Mouse (Mus musculus): Measurements from ENCODE around the gene Olfr291.

The Olfr291 gene

DNA sequence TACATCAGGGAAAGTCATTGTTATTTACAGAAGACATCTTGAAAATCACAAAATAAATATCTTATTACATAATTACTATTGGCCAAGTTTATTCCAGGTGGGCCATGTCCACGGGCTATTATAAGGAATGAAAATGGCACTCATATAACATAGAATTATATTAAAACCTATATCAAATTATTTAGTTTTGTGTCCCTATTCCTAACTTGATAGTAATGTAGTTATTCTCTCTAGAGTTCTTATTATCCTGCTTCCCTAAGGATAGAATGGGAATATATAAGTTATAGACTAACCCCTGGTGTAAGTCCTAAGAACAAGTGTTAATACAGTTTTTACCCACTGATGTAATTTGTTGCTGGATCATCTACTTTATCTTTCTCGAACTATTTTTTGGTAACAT, at the start of gene Olfr291:
Olfr291 (plus strand) TSS at position 301 of the 400 bp plus-strand sequence.
- no peak for DNase-seq

DNA sequence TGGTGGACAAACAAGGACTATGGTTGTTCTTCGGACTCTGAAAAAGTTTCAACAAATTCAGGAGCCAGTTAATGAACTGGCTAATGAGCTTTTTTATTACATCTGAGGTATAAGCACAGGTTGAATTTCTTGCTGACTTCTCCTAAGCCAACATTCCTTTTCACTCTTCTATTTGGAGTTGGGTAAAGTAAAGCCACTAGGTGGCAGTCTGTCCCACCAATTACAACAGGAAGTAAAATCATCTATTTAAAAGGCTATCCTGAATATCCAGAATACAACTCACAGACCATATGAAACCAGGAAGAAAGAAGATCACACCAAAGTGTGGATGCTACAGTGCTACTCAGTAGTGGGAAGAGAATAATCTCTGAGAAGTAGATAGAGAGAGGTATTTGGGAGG, 48.1 kb upstream of the Olfr291 start:
- peak; percentile 22 for DNase-seq

DNA sequence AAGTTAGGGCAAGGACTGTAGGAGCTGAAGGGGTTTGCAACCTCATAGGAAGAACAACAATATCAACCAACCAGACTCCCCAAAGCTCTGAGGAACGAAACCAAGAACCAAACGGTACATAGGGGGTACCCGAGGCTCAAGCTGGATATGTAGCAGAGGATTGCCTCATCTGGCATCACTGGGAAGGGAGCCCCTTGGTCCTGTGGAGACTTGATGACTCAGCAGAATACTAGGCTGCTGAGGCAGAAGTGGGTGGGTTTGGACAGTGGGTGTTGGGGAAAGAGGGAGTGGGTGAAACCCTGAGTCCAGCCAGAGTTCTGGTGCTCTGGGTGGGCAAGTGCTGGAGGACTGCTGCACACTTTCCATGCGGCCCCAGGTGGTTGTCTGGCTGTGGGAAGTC, 47.2 kb upstream of the Olfr291 start:
- DNase-seq, result no peak

DNA sequence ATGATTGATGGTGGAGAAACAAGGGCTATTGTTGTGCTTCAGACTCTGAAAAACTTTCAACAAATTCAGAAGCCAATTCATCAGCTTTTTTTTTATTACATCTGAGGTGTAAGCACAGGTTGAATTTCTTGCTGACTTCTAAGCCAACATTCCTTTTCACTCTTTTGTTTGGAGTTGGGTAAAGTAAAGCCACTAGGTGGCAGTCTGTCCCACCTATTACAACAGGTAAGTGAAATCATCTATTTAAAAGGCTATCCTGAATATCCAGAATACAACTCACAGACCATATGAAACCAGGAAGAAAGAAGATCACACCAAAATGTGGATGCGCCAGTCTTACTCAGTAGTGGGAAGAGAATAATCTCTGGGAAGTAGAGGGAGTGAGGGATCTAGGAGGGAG, 31.2 kb downstream of the Olfr291 start:
- DNase-seq, result peak; percentile 15
